Mouse (Mus musculus) ES-Bruce4 (cell line): Measurements from ENCODE around the gene Kcnip3.

ENCODE experiments used
- CTCF ChIP-seq: IDR thresholded peaks from one replicate; pipeline ENCODE4 v1.8.1; 2011; ENCODE audit warnings: low read depth, low read length
- EP300 ChIP-seq: IDR thresholded peaks from 2 replicates; pipeline ENCODE4 v1.6.1; 2011; ENCODE audit warnings: low read depth, low read length; ENCODE audit not compliant: insufficient read depth
- POLR2A ChIP-seq: IDR thresholded peaks from one replicate; pipeline ENCODE4 v1.8.1; 2011; ENCODE audit warnings: low read length; ENCODE audit not compliant: insufficient read depth

DNA sequence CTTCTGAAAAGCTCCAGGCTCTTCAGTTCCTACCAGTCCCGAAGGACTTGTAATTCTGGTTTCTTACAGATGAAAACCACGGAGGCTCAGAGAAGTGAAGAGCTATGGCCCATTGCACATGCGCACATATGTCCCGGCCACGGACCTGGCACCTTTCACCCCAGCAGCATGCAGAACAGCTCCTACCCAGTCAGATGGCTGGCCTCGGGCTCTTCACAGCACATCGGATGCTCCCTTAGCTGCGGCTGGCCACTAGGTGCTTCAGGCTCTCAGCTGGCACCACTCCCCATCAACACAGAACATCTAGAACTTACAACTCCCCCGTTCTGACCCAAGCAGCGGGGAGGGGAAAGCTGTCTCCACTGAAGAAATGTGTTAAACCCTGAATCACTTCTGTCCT, 42.1 kb downstream of the Kcnip3 start:
- TF ChIP-seq POLR2A (no peak), CTCF (no peak), EP300 (no peak)
